Comparison of ENCODE assay signal across 8 mouse cellular contexts in the genomic region with DNA sequence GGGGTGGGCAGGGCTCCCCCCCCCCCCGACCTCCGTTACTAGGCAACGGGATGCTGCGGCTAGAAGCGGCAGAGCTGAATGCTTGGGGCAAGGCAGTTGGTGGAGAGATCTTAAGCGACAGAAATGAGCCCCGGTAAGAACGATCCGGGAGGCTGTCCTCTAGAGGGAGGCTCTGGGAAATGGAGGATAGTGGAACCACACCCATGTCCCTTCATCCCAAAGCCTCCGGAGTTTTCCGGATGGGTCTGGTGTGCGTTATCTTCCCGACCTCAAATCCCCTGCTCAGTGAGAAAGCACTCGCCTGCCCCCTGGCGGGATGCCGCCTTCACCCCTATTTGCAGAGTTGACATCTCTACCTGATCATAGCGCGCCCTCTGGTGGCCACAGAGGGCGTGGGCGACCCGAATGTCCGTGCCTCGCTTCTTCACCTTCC. TPM values are rescaled to one million over a fixed set of nuclear protein-coding genes. Genes with fewer than 3 reads are reported as not detected.
DNase-seq lines count a peak whose midpoint lies in the region; ATAC-seq and TF ChIP-seq lines count a peak whose summit lies in the region.

Gene Ccdc110 (plus strand): TSS at position 38 of the 433 bp plus-strand sequence.

- no peak; the same call in none of the 2 replicates for TF ChIP-seq CTCF in left cerebral cortex, adult 2 months (IDR thresholded peaks at IDR 0.05)

- no peak within 1 kb of the TSS for H3K27ac ChIP-seq in left cerebral cortex, adult 2 months

- intact Hi-C loops in left cerebral cortex, adult 2 months (cut with DNase I) = loop anchor here (1.0 to 5.0 kb wide), 4 partner anchors 117 to 572 kb away; no protein-coding TSS in a partner anchor

- DNase-seq in adipocyte (ENCODE audit: low spot score) = peak; percentile 84
- DNase-seq in embryo, embryonic 10 days (ENCODE audit: low spot score) = peak; percentile 95
- peak; percentile 99 for DNase-seq in gastrocnemius, postnatal 10 days
- DNase-seq in hindlimb bud, embryonic 11.5 days (ENCODE audit: extremely low spot score, low read depth, low spot score) = peak; percentile 88
- DNase-seq in left cerebral cortex, adult 2 months (ENCODE audit: extremely low spot score in 1 of 2, low spot score in 2 of 2) = peak; percentile 94 to 97
- DNase-seq in right cerebral cortex, adult 18-20 months = peak; percentile 94
- peak; percentile 98 for DNase-seq in urinary bladder, adult 2 months (ENCODE audit: low spot score)

- peak; percentile 99 for ATAC-seq in megakaryocyte, adult 5-6 weeks (ENCODE audit: poor library complexity, severe bottlenecking)

- peak within 1 kb of the TSS; percentile 43 for H3K4me3 ChIP-seq in left cerebral cortex, adult 2 months

RNA-seq across cellular contexts. Expression of gene Ccdc110, which starts in this region (rescaled TPM):
- not detected for total RNA-seq in gastrocnemius, postnatal 10 days (2021)
- 1 to 10 TPM in 1 of 2 experiments, under 1 TPM in 1; 0.84 to 1.3 TPM for total RNA-seq in left cerebral cortex, adult 2 months (2021)
- total RNA-seq in megakaryocyte, adult 5-6 weeks (2015) = not detected in 2 replicates
- not detected in 2 replicates for total RNA-seq in megakaryocyte, adult 5-6 weeks (2017)
- polyA plus RNA-seq in urinary bladder, adult 2 months (2012; rRNA removed) = not detected in 2 replicates

Comparison
In these comparisons a context has a peak if more than half of its experiments do, and no peak if none do; other contexts are left out.
1. Peak in DNase-seq in gastrocnemius, postnatal 10 days; RNA of the gene not detected or under 1 TPM.
2. Peak in ATAC-seq in megakaryocyte, adult 5-6 weeks; RNA of the gene not detected or under 1 TPM.
3. Peak in DNase-seq in urinary bladder, adult 2 months; RNA of the gene not detected or under 1 TPM.